Mouse (Mus musculus) heart, adult 2 months (tissue): ENCODE results near the gene Dnaaf5. TPM values are rescaled to one million over a fixed set of nuclear protein-coding genes. Genes with fewer than 3 reads are reported as not detected.
A peak's percentile ranks its signal among the peaks of the same experiment; 100 is the strongest.

Experiments
- DNase-seq, 2 experiments: peaks; one replicate each; pipeline ENCODE4 v3.0.0; 2021
- H3K27ac ChIP-seq: fragments of 200-600 bp; 2 replicates; pipeline ENCODE4 v1.8.1; 2022
- H3K27me3 ChIP-seq: fragments of 200-500 bp; 2 replicates; pipeline ENCODE4 v1.6.1; 2012; ENCODE audit warnings: mild to moderate bottlenecking, low read length, inconsistent platforms, mixed read lengths; ENCODE audit not compliant: control insufficient read depth, insufficient read depth
- H3K36me3 ChIP-seq: fragments of 200-500 bp; 2 replicates; pipeline ENCODE4 v1.6.1; 2012; ENCODE audit warnings: low read length, inconsistent platforms; ENCODE audit not compliant: control insufficient read depth, insufficient read depth
- H3K4me1 ChIP-seq: fragments of 200-500 bp; 2 replicates; pipeline ENCODE4 v1.6.1; 2011; ENCODE audit warnings: low read length; ENCODE audit not compliant: control insufficient read depth, insufficient read depth
- H3K4me3 ChIP-seq: fragments of 200-600 bp; 2 replicates; pipeline ENCODE4 v1.8.1; 2022
- H3K79me2 ChIP-seq: fragments of 200-500 bp; replicated peaks from 2 replicates; pipeline ENCODE4 v1.6.1; 2012; ENCODE audit warnings: mild to moderate bottlenecking, inconsistent platforms, low read length, moderate library complexity, mixed read lengths; ENCODE audit not compliant: control insufficient read depth, insufficient read depth
- H3K9ac ChIP-seq: fragments of 200-500 bp; 2 replicates; pipeline ENCODE4 v1.6.1; 2012; ENCODE audit warnings: low read depth, mild to moderate bottlenecking, control low read depth, inconsistent platforms, low read length, mixed read lengths
- CTCF ChIP-seq: fragments of 200-600 bp; IDR thresholded peaks from 2 replicates; pipeline ENCODE4 v1.8.1; 2022; ENCODE audit warnings: antibody characterized with exemption, mild to moderate bottlenecking, moderate library complexity
- EP300 ChIP-seq: fragments of 200-500 bp; IDR thresholded peaks from 2 replicates; pipeline ENCODE4 v1.6.1; 2011; ENCODE audit warnings: low read depth, low read length, control low read depth; ENCODE audit not compliant: insufficient read depth
- POLR2A ChIP-seq: fragments of 200-500 bp; IDR thresholded peaks from 2 replicates; pipeline ENCODE4 v1.6.1; 2011; ENCODE audit warnings: mild to moderate bottlenecking, low read depth, low read length, control low read depth; ENCODE audit not compliant: insufficient read depth
- WGBS: fragments of 180-500 bp; shearing (Covaris S2); methylation state at CpG from one replicate; pipeline ENCODE4 v1.1.7; 2018; 5-methylcytosine and 5-hydroxymethylcytosine counted together
- intact Hi-C: fragments of 180-260 bp; cut with DNase I; formaldehyde crosslinking; loops from one replicate; pipeline ENCODE4 v1.15.1; 2025
- polyA plus RNA-seq: library from polyadenylated mRNA; depleted of rRNA; stranded (reverse); fragments of >200 nt; gene quantifications from 2 replicates; pipeline ENCODE4 v1.2.3, GENCODE M21; 2012
- total RNA-seq, 2 experiments: library from RNA; stranded (reverse); gene quantifications; 2 replicates each; pipeline ENCODE4 v1.2.3; 2021

Gene Dnaaf5
- total and polyA plus RNA-seq, 3 experiments = 12.2 to 16.7 (median 16.1) TPM

DNA sequence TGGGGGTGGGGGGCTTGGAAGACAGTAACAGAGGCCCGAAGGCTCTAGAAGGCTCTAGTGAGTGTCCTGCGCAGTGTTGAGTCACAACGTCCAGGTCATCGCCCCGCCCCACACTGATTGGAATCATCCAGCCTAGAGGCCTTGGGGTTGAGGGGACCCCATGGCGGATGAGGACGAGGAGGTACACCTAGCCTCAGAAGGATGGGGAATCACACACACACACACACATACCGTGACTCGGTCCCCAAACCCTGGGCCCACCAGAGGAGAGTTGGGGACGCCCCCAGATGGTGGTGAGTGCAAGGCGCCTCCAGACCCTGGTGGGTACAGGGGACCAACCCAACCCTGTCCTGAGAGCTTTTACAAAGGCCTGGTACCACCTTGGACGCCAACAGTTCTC, 20.9 kb upstream of the Dnaaf5 start:
- DNase-seq = no peak
- Histone ChIP-seq H3K9ac (no peak overlapping the region), H3K27ac (no peak overlapping the region), H3K4me1 (no peaks in the 10 kb centered on the region), H3K79me2 (no peaks in the 10 kb centered on the region), H3K36me3 (no peaks in the 10 kb centered on the region), H3K27me3 (no peaks in the 10 kb centered on the region), H3K4me3 (no peak overlapping the region)
- intact Hi-C loops = no loop called here
- WGBS = 23% methylated on average over 12 of the region's 12 CpGs
- TF ChIP-seq CTCF (no peak), EP300 (no peak), POLR2A (no peak)

GRCm38 (mm10) chr5:139129572-139130151, 20.4 kb upstream of the Dnaaf5 start:
- peak overlapping the region; percentile 43; the same call in 1 of the 2 replicates for H3K9ac ChIP-seq
- TF ChIP-seq EP300 (no peak), CTCF (no peak), POLR2A (no peak)
- H3K79me2 ChIP-seq = no peaks in the 10 kb centered on the region
- H3K27me3 ChIP-seq = no peaks in the 10 kb centered on the region
- H3K4me3 ChIP-seq = peak overlapping the region; percentile 31; the same call in 1 of the 2 replicates
- intact Hi-C loops = no loop called here
- H3K4me1 ChIP-seq = no peaks in the 10 kb centered on the region
- H3K36me3 ChIP-seq = no peaks in the 10 kb centered on the region
- H3K27ac ChIP-seq = no peak overlapping the region
- WGBS = 7% methylated on average over 32 of the region's 55 CpGs
- no peak for DNase-seq

DNA sequence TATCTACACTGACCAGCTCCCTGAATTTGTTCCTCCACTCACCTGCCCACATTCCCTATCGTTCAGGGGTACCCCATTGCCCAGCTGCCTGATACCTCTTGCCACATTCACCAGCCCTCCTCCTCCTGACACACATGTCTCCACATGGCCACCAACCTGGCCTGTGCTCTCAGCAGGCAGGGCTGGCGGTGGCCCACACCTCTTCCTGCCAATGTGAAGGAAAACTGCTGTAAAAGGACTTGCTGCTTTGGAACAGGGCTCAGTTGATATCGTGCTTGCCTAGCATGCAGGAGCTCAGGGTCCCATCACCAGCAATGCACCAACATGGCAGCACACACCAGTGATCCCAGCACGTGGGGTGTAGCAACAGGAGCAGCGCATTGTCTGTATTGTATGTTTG, 19.7 kb upstream of the Dnaaf5 start:
- no peaks in the 10 kb centered on the region for H3K79me2 ChIP-seq
- no peak overlapping the region for H3K9ac ChIP-seq
- no peaks in the 10 kb centered on the region for H3K36me3 ChIP-seq
- no peak overlapping the region for H3K27ac ChIP-seq
- no peak for TF ChIP-seq CTCF
- no peak for TF ChIP-seq EP300
- no peak for TF ChIP-seq POLR2A
- H3K4me3 ChIP-seq = no peak overlapping the region
- no peaks in the 10 kb centered on the region for H3K4me1 ChIP-seq
- H3K27me3 ChIP-seq = no peaks in the 10 kb centered on the region
- 82% methylated on average over 5 of the region's 5 CpGs for WGBS
- intact Hi-C loops = no loop called here
- DNase-seq = no peak

DNA sequence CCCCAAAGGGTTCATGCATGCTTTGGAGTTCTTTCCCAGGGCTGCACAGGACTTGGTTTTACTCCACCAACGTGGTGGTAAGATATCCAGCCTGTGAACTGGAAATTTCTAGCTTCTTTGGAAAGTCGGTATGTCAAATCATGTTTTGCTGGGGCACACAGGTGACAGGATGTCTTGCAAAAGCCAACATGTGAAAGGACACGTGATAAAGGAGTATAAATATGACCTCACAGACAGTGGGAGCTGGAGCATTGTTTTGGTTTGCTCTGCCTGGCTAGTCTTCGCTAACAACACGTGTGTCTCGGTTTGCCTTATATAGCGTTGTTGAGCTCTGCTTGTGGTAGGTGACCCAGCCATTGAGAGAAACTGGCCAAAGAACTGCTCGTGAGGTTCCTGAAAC, 15.5 kb upstream of the Dnaaf5 start:
- WGBS = 63% methylated on average over 8 of the region's 8 CpGs
- TF ChIP-seq CTCF (no peak), POLR2A (no peak), EP300 (no peak)
- intact Hi-C loops = no loop called here
- no peak overlapping the region for H3K9ac ChIP-seq
- no peak overlapping the region for H3K27ac ChIP-seq
- H3K4me3 ChIP-seq = no peak overlapping the region
- no peaks in the 10 kb centered on the region for H3K27me3 ChIP-seq
- no peaks in the 10 kb centered on the region for H3K36me3 ChIP-seq
- no peak for DNase-seq
- H3K4me1 ChIP-seq = no peaks in the 10 kb centered on the region; the same call in 1 of the 2 replicates
- H3K79me2 ChIP-seq = no peaks in the 10 kb centered on the region

DNA sequence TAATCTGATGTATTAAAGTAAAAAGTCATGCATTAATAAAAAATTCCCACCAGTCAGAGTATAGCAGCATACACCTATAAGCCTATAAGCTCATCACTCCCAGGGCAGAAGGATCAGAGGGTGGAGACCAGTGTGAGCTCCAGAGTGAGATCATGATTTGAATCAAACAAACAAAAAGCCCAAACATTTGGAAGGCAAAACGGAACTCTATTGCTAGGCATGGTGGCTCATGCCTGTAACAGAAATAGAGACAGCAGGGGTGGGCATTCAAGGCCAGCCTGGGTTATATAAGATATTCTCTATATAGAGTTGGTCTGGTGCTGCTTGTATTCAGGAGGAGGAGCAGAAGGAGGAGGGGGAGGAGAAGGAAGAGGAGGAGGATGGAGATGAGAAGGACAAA, 13.7 kb upstream of the Dnaaf5 start:
- Histone ChIP-seq H3K27ac (no peak overlapping the region), H3K27me3 (no peaks in the 10 kb centered on the region), H3K36me3 (no peaks in the 10 kb centered on the region), H3K4me1 (no peaks in the 10 kb centered on the region; the same call in 1 of the 2 replicates), H3K4me3 (no peak overlapping the region), H3K79me2 (no peaks in the 10 kb centered on the region), H3K9ac (no peak overlapping the region)
- WGBS = 71% methylated on average over 1 of the region's 1 CpGs
- TF ChIP-seq EP300 = no peak
- no peak for TF ChIP-seq CTCF
- TF ChIP-seq POLR2A = no peak
- no peak for DNase-seq
- intact Hi-C loops = loop anchor here (5.0 kb wide), 1 partner anchor 49 kb away; no protein-coding TSS in a partner anchor

- 86% methylated on average over 6 of the region's 6 CpGs for WGBS
- Histone ChIP-seq H3K27me3 (no peaks in the 10 kb centered on the region), H3K79me2 (no peaks in the 10 kb centered on the region), H3K9ac (no peak overlapping the region), H3K4me3 (no peak overlapping the region), H3K4me1 (no peaks in the 10 kb centered on the region; the same call in 1 of the 2 replicates), H3K36me3 (no peaks in the 10 kb centered on the region), H3K27ac (no peak overlapping the region)
- intact Hi-C loops = loop anchor here (5.0 kb wide), 1 partner anchor 50 kb away; no protein-coding TSS in a partner anchor
- TF ChIP-seq CTCF = no peak
- TF ChIP-seq EP300 = no peak
- TF ChIP-seq POLR2A = no peak
- no peak for DNase-seq
Observed at GRCm38 (mm10) chr5:139137176-139137575, 12.8 kb upstream of the Dnaaf5 start.
